Mouse (Mus musculus): ENCODE data around the gene Capn12. TPM values are rescaled to one million over a fixed set of nuclear protein-coding genes. Genes with fewer than 3 reads are reported as not detected.

The Capn12 gene
- under 1 TPM; 0.11 to 0.17 TPM for total RNA-seq (2021)
- long read RNA-seq, experiment 1, partial matches to known transcripts: 0 of 1 reads
- long read RNA-seq, experiment 1, other reads (novel, unspliced or antisense): 1 of 1 reads
- long read RNA-seq, experiment 2, partial matches to known transcripts: 0 of 1 reads
- long read RNA-seq, experiment 2, other reads (novel, unspliced or antisense): 1 of 1 reads

DNA sequence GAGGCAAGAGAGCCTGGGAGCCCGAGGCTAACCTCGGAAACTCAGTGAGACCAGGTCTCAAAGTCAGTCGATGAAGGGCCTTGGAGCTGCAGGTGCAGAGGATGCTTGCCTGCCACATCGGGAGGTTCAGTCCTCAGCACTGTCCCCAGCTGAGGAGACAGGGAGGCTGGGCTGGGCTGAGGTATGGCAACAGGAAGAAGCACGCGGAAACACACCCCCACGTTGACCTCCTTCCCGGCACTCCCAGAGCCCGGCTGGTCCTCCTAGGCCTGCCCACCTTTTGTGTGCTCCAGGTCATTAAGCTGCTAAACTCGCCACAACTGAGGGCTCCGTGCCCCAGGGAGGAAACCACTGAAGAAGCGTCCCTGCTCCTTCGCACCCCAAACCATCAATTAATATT, at the start of gene Capn12:
Gene Capn12 (plus strand): TSS at position 224 of the 400 bp plus-strand sequence.
- DNase-seq (ENCODE audit: low spot score in 2 of 2): no peak

DNA sequence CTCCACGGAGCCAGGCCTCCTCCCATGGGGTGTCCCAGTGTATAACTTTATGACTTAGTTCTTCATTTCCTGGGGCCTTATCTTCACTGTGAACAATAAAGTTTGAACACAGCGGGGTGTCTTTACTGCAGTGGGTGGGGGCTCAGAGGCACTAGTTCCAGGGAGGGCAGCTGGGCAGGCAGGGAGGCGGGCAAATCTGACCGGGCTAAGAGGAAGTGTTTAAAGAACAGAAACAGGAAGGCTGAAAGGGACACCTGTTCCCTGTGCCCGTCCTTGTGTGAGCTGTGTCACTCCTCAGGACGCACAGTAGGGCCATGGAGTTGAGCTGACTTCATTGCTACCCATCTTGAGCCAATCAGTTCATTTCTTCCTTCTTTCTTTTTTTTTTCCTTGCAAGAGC, 49.1 kb upstream of the Capn12 start:
- peak in 1 of 2 experiments; percentile 2 for DNase-seq (ENCODE audit: low spot score in 2 of 2)

DNA sequence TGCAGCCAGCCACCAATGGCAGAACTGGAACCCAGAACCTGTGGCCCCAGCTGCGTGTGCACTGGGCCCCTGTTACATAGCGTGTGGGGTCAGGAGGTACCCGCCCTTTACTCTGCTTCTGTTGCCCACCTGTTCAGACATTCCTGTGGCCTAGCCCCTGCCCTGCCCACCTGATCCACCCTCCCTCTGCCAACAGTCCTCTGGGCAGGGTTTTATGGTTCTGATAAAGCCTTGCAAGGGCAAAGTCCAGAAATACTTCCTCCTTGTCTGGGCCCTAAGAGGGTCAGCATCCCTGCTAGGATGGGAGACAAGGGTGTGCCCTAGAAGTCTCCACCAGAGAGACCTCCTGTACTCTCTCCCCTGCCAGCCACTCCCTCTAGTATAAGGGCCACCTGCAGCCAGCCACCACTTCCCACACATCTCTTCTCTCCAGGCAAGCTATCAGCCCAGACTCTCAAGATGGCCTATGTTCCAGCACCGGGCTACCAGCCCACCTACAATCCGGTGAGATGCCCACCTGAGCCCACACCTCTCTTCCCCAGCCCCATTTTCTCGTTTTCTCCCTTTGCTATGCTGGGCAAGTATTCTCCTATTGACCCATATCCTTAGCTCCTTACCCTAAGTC, 47.4 kb upstream of the Capn12 start, which contains the start of gene Lgals4:
Gene Lgals4 (plus strand): TSS at position 132 of the 625 bp plus-strand sequence.
- peak in 1 of 2 experiments; percentile 2 for DNase-seq (ENCODE audit: low spot score in 2 of 2)

DNA sequence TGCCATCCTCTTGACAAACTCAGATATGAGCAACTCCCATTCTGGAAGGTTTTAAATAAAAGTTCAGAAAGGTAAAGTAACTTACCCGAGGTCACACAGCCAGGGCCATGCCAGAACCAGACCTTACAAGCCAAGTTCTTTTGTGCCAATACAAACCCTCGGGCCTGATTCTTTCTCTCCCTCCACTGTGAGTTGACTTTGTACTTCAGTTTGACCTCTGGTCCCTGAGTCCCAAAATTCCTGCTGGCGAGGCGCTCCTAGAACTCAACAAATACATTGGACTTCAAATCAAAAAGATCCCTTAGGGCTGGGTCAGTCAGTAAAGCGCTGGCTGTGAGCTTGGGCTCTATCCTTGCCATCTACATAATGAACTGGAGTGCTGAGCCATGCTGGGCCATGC, 44.3 kb upstream of the Capn12 start:
- no peak for DNase-seq (ENCODE audit: low spot score in 2 of 2)

DNA sequence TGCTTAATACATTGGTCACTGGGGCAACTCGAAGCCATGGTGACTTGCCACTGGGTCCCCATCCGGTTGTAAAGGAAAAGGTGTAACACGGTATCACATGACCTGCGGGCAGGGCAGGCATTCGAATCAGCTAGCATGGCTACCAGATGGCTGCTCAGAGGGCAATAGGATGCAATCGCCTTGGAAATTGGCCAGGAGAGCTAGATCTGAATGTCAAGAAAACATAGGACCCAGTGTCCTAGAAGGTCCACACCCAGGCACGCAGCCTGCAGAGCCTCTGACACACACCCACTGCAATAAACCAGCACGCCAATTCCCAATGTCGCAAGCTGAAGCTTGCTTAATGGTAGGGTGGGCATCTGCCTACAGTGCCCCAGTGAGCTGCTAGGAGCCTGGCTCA, 42.9 kb upstream of the Capn12 start:
- no peak for DNase-seq (ENCODE audit: low spot score in 2 of 2)

DNA sequence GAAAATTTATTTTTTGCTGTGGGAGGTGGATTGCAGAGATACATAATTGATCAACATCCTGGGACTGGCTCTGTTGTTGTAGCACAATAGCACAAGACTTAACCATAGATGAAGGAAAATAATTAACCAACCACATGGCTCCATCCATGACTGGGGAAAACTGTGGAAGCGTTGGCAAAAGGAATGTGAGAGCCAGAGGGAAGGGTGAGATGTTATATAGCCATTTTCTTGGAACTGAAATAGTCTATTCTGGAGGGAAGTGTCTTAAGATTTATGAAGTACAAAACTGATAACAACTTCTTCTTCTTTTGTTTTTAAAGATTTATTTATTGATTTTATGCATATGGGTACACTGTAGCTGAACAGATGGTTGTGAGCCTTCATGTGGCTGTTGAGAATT, 33.9 kb upstream of the Capn12 start:
- no peak for DNase-seq (ENCODE audit: low spot score in 2 of 2)

DNA sequence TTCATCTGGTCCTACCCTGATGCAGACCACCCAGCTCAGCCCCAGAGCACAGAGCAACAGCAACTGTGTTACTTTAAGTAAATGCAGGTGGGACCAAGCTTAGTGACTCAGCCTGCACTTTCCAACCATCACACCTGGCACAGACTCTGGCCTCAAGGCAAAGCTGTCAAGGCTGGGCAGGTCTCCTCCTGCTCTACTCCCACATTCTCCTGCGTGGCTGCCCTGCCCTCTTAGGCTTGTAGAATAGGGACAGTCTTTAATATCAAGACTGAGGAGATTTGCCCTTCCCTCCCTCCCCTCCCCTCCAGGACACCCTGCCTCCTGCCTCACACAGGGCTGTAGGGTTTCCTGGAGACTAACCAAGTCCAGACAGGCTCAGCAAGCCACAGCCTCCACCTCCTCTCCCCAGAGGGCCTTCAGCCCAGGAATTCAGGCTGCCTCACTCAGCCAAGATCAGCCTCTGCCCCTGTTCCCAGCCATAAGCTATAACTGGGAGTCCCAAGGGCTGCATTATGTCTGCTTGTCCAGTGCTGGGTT, 31.5 kb upstream of the Capn12 start:
- DNase-seq (ENCODE audit: low spot score in 2 of 2): no peak

DNA sequence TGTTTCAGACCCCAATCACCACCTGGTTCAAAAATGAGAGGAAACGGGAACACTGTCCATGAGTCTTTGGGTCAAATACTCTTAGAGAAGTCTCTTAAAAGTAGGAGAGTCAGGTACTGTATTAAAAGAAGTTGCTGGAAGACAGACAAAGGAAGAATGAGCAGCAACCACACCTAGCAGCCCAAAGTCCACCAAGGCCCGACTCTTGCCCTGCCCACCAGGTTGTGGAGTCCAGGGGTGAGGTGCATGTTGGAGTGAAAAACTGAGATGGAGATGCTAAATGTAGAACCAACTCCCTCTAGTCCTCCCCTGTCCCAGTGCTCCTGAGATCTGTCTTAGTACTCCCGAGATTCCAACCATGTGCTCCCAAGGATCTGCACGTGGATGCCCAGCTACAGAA, 30.6 kb upstream of the Capn12 start:
- DNase-seq (ENCODE audit: low spot score in 2 of 2): no peak

DNA sequence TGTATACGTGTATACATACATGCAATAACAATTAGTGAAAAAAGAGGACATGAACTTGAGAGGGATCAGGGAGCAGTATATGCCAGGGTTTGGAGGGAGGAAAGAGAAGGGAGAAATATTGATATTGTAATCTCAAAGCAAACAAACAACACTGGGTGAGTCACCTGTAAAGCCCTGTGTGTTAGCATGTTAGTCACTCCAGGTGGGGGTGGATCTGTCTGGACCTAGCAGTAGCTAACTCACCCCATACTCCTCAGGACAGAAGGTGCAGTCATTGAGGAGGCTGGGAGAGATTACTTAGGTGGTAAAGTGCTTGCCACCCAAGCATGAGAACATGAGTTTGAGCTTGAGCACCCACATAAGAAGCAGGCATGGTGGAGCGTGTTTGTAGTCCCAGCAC, 21.3 kb upstream of the Capn12 start:
- no peak for DNase-seq (ENCODE audit: low spot score in 2 of 2)

DNA sequence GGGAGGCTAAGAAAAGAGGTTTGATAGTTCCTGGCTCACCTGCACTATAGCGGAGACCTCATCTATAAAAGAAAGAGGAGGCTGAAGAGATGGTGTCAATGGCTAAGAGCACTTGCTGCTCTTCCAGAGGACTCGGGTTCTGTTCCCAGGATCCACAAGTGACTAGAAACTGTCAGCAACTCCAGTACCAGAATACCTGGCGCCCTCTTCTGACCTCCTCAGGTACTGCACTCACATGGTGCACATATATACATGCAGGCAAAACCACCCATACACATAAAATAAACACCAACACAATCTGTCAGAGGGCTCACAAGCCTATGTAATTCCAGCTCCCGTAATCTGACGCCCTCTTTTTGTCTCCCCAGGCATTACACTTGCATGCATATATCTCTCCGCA, 20.3 kb upstream of the Capn12 start:
- DNase-seq (ENCODE audit: low spot score in 2 of 2): no peak

DNA sequence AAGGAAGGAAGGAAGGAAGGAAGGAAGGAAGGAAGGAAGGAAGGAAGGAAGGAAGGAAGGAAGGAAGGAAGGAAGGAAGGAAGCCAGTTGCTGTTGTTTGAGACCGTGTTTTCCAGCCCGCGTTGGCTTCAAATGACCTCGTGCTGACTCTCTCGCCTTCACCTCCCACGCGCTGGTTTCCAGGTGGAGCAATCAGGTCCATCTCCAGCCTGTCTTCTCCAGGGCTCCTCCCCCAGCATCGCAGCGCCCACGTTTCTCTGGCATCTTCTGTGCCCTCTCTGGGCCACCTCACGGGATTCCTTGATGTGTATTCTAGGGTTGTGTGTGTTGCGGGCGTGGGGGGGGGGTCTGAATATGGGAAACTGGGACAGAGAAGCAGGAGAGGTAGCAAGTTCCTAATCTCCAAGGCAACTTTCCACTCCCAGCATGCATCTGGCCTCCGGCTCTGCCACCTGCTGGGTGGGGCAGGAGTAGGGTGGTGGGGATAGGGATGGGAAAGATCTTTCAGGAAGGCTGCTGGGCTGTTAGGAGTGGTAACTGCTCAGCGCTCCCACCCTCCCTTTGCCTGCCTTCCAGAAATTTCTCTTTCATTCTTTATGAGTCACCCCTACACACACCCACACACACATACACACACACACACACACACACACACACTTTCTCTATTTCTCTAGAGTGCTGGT, 18.3 kb upstream of the Capn12 start:
- DNase-seq (ENCODE audit: low spot score in 2 of 2): no peak

DNA sequence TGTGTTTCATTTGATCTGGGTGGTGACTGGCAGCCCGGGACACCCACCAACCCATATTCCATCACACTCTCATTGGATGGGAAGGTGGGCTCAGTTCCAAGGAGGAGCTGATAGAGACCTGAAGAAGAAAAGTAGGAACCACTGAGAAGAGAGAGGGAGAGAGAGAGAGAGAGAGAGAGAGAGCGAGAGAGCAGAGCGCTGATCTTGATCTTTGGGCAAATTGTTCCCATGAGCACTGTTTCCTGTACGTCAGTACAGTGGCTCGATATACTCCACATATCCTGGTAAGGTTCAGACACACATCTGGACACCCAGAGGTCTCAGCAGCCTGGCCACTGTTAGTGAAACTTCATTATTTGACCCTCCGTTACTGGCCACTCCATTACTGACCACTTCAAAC, 17.7 kb upstream of the Capn12 start, which contains the start of gene Lgals7:
Gene Lgals7 (plus strand): TSS at position 314 of the 400 bp plus-strand sequence.
- DNase-seq (ENCODE audit: low spot score in 2 of 2): no peak

DNA sequence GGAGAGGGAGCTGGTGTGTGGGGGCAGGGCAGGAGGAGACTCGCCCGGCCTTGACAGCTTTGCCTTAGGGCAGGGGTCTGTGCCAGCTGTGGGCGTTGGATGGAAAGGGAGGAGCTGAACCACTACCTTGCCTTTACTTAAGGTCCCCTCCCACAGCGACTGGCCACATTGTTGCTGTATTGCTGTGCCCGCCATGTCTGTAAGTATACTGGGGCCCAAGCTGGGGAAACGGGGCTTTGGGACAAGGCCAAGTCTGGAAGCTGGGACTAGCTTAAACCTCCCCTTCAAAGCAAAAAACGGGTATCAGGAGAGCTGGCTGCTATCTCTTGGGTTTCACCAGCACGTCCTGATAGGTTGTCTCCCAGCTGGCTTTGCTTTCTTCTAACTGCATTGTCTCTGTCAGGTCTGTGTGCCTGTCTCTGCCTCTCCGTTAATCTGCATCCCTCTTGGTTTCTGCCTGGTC, 16.9 kb upstream of the Capn12 start:
- DNase-seq (ENCODE audit: low spot score in 2 of 2): no peak

DNA sequence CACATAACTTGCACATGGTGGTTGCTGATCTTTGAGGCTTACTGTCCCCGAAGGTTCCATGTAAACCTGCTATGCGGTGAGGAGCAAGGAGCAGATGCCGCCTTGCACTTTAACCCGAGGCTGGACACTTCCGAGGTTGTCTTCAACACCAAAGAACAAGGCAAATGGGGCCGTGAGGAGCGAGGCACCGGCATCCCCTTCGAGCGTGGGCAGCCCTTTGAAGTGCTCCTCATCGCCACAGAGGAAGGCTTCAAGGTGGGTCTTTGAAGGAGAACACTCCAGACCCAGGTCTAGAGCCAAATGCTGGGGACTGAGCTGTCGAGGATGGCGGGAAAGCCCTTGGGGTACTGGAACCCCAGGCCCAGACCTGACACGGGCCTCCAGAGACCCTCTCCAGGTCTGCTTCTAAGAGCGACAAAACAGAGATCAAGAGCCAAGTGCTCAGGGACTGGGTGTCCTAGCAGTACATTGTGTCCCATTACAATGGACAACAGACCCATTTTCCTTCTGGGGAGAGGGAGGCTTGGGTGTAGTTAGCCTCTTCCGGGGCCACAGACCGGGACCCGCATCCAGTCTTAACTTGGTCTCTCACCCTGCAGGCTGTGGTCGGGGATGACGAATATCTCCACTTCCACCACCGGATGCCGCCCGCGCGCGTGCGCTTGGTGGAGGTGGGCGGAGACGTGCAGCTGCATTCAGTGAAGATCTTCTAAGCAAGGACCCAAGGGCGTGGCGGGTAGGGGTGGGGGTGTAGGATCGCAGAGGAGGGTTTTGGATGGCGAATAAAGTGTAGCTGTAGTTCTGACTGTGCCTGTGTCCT, 15.5 kb upstream of the Capn12 start:
- peak; percentile 63 to 66 for DNase-seq (ENCODE audit: low spot score in 2 of 2)

DNA sequence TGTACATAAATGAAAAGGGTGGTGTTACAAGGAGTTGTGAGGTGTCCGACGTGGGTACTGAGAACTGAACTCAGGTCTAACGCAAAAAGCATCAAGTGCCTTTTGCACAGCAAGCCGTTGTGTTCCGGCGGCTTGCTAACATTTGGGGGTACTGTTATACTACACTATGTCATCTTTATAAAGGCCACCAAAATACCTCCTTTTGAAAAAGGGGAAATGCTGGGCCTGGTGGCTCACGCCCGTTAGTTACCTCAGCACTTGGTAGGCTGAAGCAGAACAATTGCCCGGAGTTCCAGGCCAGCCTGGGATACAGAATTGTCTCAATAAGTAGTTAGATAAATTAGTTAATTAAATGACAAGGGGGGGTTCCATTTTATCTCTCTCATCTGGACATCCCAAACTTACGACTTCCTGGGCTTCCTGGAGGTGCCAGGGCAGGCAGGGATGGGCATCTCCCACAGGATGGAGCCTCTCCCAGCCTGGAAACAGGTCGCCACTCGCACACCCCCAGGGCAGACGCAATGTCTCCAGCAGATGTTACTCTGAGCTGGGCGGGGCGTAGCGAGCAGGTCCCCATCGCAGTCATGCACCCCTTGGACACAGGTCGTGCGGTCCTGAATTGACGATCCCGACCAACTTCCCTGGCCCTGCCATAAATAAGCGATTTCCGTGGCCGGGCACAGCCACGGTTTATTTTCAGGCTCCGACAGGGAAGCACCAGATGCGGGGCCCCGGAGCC, 14.3 kb upstream of the Capn12 start:
- no peak for DNase-seq (ENCODE audit: low spot score in 2 of 2)

DNA sequence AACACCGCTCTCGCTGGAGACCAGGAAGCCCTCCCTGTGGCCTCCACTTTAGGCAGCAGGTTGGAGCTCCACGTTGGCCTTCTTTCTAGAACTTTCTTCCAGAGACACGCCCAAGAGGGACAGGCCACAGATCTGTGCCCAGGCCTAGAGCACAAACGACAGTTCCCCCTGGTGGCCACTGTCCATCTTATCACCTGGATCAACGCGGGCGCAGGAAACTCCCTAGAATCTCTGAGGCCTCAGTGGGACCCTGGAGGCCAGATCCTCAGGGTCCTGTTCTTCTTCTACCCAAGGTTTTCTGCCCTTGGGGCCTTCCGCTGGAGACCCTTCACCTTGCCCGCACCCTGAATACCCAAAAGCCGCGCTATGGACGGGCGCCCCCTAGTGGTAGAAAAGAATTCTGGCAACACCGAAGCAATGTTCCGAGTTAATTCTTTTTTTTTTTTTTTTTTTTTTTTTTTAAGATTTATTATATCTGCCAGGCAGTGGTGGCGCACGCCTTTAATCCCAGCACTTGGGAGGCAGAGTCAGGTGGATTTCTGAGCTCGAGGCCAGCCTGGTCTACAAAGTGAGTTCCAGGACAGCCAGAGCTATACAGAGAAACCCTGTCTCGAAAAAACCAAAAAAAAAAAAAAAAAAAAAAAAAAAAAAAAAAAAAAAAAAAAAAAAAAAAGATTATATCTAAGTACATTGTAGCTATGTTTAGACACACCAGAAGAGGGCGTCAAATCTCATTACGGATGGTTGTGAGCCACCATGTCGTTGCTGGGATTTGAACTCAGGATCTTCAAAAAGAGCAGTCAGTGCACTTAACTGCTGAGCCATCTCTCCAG, 13.5 kb upstream of the Capn12 start:
- peak; percentile 40 to 65 for DNase-seq (ENCODE audit: low spot score in 2 of 2)

DNA sequence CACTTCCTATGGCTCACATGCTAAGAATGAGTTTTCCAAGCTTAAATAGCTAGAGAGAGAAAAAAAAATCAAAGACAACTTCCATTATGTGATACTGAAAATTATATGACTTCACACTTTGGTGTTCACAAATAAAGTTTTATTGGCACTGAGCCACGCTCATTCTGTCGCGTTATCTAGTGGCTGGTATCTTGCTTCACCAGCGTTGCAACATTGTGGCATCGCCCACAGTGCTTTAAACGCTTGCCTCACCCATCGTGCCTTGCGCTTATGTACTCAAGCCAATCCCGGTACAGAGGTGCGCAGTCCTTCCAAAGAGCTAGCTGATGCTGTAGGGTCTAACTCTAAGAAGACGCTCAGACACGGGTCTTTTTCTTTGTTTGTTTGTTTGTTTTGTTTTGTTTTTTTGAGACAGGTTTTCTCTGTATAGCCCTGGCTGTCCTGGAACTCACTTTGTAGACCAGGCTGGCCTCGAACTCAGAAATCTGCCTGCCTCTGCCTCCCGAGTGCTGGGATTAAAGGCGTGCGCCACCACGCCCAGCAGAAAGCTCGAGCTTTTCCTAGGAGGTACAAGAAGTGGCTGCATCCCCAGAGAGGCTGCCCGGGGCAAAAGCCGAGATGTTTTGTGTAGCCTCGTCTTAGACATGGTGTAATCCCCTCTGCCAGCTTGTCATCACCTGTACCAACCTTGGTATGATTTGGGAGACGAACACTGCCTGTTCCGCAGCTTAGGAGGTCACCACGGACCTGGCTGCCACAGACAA, 10.1 kb upstream of the Capn12 start:
- no peak for DNase-seq (ENCODE audit: low spot score in 2 of 2)

DNA sequence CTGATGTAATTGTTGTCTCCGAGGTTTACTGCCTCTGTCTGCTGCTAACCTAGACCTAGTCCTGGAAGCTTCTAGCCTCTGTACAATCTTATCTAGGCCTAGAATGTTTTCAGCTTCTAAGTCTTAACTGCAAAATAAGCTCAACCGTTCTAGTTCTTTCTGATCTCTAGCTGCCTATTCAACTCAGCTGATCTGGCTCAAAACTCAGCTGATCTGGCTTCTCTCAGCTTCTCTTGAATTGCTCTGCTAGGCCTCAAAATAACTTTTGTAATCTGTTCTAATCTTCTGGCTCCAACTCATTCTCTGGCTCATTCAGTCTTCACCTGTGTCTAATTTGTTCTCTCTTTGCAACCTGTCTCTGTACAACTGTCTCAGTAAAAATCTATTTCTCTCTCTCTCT, 6.7 kb upstream of the Capn12 start:
- no peak for DNase-seq (ENCODE audit: low spot score in 2 of 2)

DNA sequence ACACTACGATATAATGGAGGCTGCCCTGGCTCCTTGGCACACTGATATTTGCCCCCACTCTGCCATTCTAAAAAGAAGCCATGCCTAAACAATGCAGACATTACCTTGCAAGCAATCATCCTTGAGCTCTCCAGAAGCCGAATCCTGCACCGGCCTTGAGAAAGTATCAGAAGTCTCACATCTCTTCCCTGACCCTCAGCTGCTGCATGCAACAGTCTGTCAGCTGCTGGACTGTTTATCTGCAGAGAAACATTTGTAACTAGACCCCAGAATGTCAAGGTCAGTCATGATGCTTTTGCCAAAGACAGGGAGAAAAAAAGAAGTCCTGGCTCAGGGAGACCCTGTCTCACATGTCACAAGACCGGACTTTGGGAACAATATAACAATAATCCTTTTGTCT, 5.1 kb upstream of the Capn12 start:
- no peak for DNase-seq (ENCODE audit: low spot score in 2 of 2)

Data from adrenal gland, postnatal 4 days (tissue).